Mouse (Mus musculus): ENCODE results near the gene Sh3bp2. TPM values are rescaled to one million over a fixed set of nuclear protein-coding genes. Genes with fewer than 3 reads are reported as not detected.

Gene Sh3bp2
- polyA plus RNA-seq, 1 experiment from 2014 or later: 6.2 TPM

DNA sequence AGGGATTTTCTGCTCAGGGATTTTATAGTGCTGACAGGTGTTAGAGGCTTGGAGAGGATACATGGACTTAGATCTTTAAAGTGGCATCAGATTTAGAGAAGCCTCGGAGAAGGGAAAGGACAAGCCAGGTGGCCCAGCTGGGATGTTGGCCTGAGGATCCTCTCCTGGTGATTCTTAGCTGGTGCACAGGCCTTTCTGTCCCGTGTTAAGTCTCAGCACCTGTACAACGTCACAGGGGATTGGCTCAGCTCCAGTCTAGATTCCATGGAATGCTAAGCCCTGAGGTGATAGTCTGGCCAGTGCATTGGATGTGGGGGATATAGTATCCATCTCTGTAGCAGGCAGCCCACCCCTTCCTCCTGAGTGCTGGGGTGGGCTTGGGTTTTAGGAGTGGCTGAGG is 82.6 kb downstream of the Sh3bp2 start:
- no peak for DNase-seq (ENCODE audit: low spot score)
- no peak overlapping the region for H3K9ac ChIP-seq (ENCODE audit: low read depth, low read length)
- peaks cover 47% of the 10 kb centered on the region for H3K36me3 ChIP-seq (ENCODE audit: insufficient read depth, low read length)
- H3K4me2 ChIP-seq (ENCODE audit: low read length): no peak overlapping the region
- H3K4me1 ChIP-seq (replicated peaks; ENCODE audit: insufficient read depth, low read length): no peaks in the 10 kb centered on the region
- H3K4me3 ChIP-seq (replicated peaks; ENCODE audit: low read depth, low read length): no peak overlapping the region
- H3K27ac ChIP-seq: no peak overlapping the region
- ATAC-seq (replicated peaks; ENCODE audit: low FRiP score, low read depth): no peak
- no peaks in the 10 kb centered on the region for H3K9me3 ChIP-seq (replicated peaks; ENCODE audit: low read length)
- H3K27me3 ChIP-seq (ENCODE audit: insufficient read depth, low read length): no peaks in the 10 kb centered on the region
- no peak for TF ChIP-seq CTCF (IDR thresholded peaks at IDR 0.05; ENCODE audit: low read depth)
- 73% methylated on average over 3 of the region's 3 CpGs for WGBS

DNA sequence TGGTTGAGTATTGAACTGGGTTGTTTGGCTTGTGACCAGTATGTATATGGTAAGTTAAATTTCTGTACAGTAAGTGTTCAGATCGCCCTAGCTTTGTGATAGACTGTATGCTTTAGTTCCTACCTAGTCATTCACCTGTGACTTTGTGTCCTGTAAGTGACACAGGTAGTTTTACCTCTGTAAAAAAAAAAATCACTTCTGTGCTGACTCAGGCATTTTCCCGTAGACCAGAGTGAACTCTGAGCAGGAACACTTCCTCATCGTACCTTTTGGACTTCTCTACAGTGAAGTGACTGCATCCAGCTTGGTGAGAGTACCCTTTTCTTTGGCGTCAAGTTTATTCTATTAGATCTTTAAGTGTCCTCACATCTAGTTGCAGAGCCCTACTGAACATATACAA is 84.3 kb downstream of the Sh3bp2 start:
- H3K27me3 ChIP-seq (ENCODE audit: insufficient read depth, low read length): no peaks in the 10 kb centered on the region
- no peak overlapping the region for H3K9ac ChIP-seq (ENCODE audit: low read depth, low read length)
- DNase-seq (ENCODE audit: low spot score) (no peak), ATAC-seq (replicated peaks; ENCODE audit: low FRiP score, low read depth) (no peak)
- WGBS: 88% methylated on average over 4 of the region's 4 CpGs
- H3K27ac ChIP-seq: no peak overlapping the region
- no peak overlapping the region for H3K4me3 ChIP-seq (replicated peaks; ENCODE audit: low read depth, low read length)
- TF ChIP-seq CTCF (IDR thresholded peaks at IDR 0.05; ENCODE audit: low read depth): no peak
- no peaks in the 10 kb centered on the region for H3K4me1 ChIP-seq (replicated peaks; ENCODE audit: insufficient read depth, low read length)
- peaks cover 56% of the 10 kb centered on the region for H3K36me3 ChIP-seq (ENCODE audit: insufficient read depth, low read length)
- H3K9me3 ChIP-seq (replicated peaks; ENCODE audit: low read length): no peaks in the 10 kb centered on the region
- no peak overlapping the region for H3K4me2 ChIP-seq (ENCODE audit: low read length)

Small RNAs within 50 kb of the gene (microRNA-seq; reads per million reads assigned to microRNA genes)
- gene Mir7036b: not detected

Other genes starting within 250 kb of the Sh3bp2 start
- 0.08 and 0.14 TPM in 2 replicates for gene Zfyve28, start 237.4 kb upstream of the Sh3bp2 start, polyA plus RNA-seq (2015; fragmentation: Nextera tagmentation; extraction: Ambion mirVana)
- not detected in 2 replicates for gene Cfap99, start 237.2 kb upstream of the Sh3bp2 start, polyA plus RNA-seq (2015; fragmentation: Nextera tagmentation; extraction: Ambion mirVana)
- gene Rnf4, start 189.5 kb upstream of the Sh3bp2 start, polyA plus RNA-seq (2015; fragmentation: Nextera tagmentation; extraction: Ambion mirVana): 118 and 130 TPM in 2 replicates
- 6.8 and 6.9 TPM in 2 replicates for gene Fam193a, start 155.9 kb upstream of the Sh3bp2 start, polyA plus RNA-seq (2015; fragmentation: Nextera tagmentation; extraction: Ambion mirVana)
- 16.5 and 17.6 TPM in 2 replicates for gene Tnip2, start 11.8 kb upstream of the Sh3bp2 start, polyA plus RNA-seq (2015; fragmentation: Nextera tagmentation; extraction: Ambion mirVana)
- 130 and 143 TPM in 2 replicates for gene Add1, start 47.8 kb downstream of the Sh3bp2 start, polyA plus RNA-seq (2015; fragmentation: Nextera tagmentation; extraction: Ambion mirVana)
- gene Mfsd10, start 111.4 kb downstream of the Sh3bp2 start, polyA plus RNA-seq (2015; fragmentation: Nextera tagmentation; extraction: Ambion mirVana): 86.9 and 108 TPM in 2 replicates
- gene Nop14, start 134.3 kb downstream of the Sh3bp2 start, polyA plus RNA-seq (2015; fragmentation: Nextera tagmentation; extraction: Ambion mirVana): 22.3 and 22.7 TPM in 2 replicates
- 2.2 and 3.6 TPM in 2 replicates for gene Grk4, start 134.5 kb downstream of the Sh3bp2 start, polyA plus RNA-seq (2015; fragmentation: Nextera tagmentation; extraction: Ambion mirVana)
- 4.1 and 5.6 TPM in 2 replicates for gene Htt, start 235.9 kb downstream of the Sh3bp2 start, polyA plus RNA-seq (2015; fragmentation: Nextera tagmentation; extraction: Ambion mirVana)